Mouse (Mus musculus) induced T-regulatory cell, adult 2 months (primary cell): ENCODE results near the gene Lama1.
A peak's percentile ranks its signal among the peaks of the same experiment; 100 is the strongest.

Experiments
- DNase-seq: peaks from one replicate; pipeline ENCODE4 v3.0.0-alpha.2; 2012; ENCODE audit warnings: low read depth

Lama1 gene

GRCm38 (mm10) chr17:67696694-67697386 lies at the start of gene Lama1:
Gene Lama1, plus strand, starts transcription at chr17:67697259.
- no peak for DNase-seq

GRCm38 (mm10) chr17:67651506-67651905 lies 45.6 kb upstream of the Lama1 start:
- peak; percentile 27 for DNase-seq

GRCm38 (mm10) chr17:67664299-67664698 lies 32.8 kb upstream of the Lama1 start:
- no peak for DNase-seq

- DNase-seq: no peak
Observed at GRCm38 (mm10) chr17:67666981-67667380, 30.1 kb upstream of the Lama1 start.

- peak; percentile 4 for DNase-seq
Observed at GRCm38 (mm10) chr17:67667981-67668380, 29.1 kb upstream of the Lama1 start.

- no peak for DNase-seq
Observed at GRCm38 (mm10) chr17:67678576-67678975, 18.5 kb upstream of the Lama1 start.

GRCm38 (mm10) chr17:67681084-67681483 lies 16.0 kb upstream of the Lama1 start:
- DNase-seq: no peak

- no peak for DNase-seq
Observed at GRCm38 (mm10) chr17:67685022-67685743, 11.9 kb upstream of the Lama1 start.

- DNase-seq: no peak
Observed at GRCm38 (mm10) chr17:67687505-67687904, 9.6 kb upstream of the Lama1 start.

GRCm38 (mm10) chr17:67690689-67691088 lies 6.4 kb upstream of the Lama1 start:
- no peak for DNase-seq

GRCm38 (mm10) chr17:67692651-67693050 lies 4.4 kb upstream of the Lama1 start:
- no peak for DNase-seq

- no peak for DNase-seq
Observed at GRCm38 (mm10) chr17:67693861-67694260, 3.2 kb upstream of the Lama1 start.

- DNase-seq: no peak
Observed at GRCm38 (mm10) chr17:67697461-67697891, 417 bp downstream of the Lama1 start.

- no peak for DNase-seq
Observed at GRCm38 (mm10) chr17:67698301-67698700, 1.2 kb downstream of the Lama1 start.

GRCm38 (mm10) chr17:67701761-67702160 lies 4.7 kb downstream of the Lama1 start:
- no peak for DNase-seq

- no peak for DNase-seq
Observed at GRCm38 (mm10) chr17:67702941-67703340, 5.9 kb downstream of the Lama1 start.

GRCm38 (mm10) chr17:67705035-67705769 lies 8.1 kb downstream of the Lama1 start:
- DNase-seq: no peak

GRCm38 (mm10) chr17:67706372-67706771 lies 9.3 kb downstream of the Lama1 start:
- no peak for DNase-seq

GRCm38 (mm10) chr17:67707793-67708364 lies 10.8 kb downstream of the Lama1 start:
- DNase-seq: no peak

- DNase-seq: no peak
Observed at GRCm38 (mm10) chr17:67710377-67710781, 13.3 kb downstream of the Lama1 start.

- no peak for DNase-seq
Observed at GRCm38 (mm10) chr17:67711361-67711760, 14.3 kb downstream of the Lama1 start.

- no peak for DNase-seq
Observed at GRCm38 (mm10) chr17:67712929-67713328, 15.9 kb downstream of the Lama1 start.
